Mouse (Mus musculus) liver, postnatal 0 days (tissue): ENCODE measurements around the gene Eml1.

ENCODE experiments used
- CTCF ChIP-seq: sonication (generic); IDR thresholded peaks from 2 replicates; pipeline ENCODE4 v1.5.1; 2016; ENCODE audit warnings: antibody characterized with exemption, low read depth
- EP300 ChIP-seq: IDR thresholded peaks from 2 replicates; pipeline ENCODE4 v1.6.1; 2016; ENCODE audit warnings: antibody characterized with exemption, low read depth, mild to moderate bottlenecking

DNA sequence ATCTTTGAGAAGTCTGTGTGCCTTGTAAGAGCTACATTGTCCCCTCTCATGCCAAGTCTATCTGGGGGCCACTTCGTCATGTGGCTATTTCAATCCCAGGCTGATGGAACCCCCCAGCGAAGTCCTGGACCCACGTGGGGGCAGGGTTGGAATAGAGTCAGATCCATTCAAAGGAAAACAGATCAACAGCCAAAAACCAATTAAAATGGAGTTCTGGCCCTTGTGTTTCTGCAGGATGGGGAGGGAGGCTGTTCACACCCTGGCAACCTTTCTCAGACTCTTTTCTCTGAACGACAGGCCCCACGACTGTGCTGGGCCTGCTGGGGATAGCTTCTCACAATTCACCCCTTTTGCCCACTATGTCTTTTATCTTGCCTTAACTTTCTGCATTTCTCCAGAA lies 44.4 kb upstream of the Eml1 start:
- no peak for TF ChIP-seq CTCF
- TF ChIP-seq EP300 = no peak
